Mouse (Mus musculus) naive thymus-derived CD4-positive, alpha-beta T cell, adult 5 months (primary cell): ENCODE measurements around the gene Foxe1. TPM values are rescaled to one million over a fixed set of nuclear protein-coding genes. Genes with fewer than 3 reads are reported as not detected.

Experiments used
- polyA plus RNA-seq: library from polyadenylated mRNA; unstranded; fragments of 100-300 nt; shearing (Covaris generic); gene quantifications from one replicate; pipeline ENCODE4 v1.2.1, GENCODE M21; 2017

Gene Foxe1
- not detected for polyA plus RNA-seq

GRCm38 (mm10) chr4:46343596-46344260 is at the start of gene Foxe1:
Gene Foxe1 (plus strand): TSS chr4:46343609.

DNA sequence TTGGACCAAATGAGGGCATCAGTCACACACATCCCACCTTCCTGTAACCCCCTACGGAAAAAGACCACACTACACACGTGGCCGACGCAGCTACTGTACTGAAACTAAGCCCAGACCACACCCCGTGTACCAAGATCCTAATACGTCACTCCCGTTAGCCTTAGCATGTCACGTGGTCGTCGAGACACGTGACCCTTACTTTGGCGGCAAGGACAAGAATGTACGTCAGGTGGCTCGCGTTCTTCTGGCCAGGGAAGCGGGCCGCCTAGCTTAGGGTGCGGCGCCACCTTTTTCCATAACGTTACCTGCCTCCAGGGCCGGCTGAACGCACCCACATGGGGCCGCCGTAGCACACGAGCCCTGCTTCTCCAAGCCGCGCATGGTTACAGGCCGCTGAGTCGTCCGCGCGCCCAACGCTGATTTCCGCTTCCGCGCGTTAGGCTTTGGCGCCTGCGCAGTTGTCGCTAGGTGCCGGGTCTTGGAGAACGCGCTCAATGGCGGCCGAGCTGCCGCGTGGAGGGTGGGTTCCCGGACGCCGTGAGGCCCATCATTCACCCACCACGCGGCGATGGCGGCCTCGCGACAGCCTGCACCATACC is 45.7 kb downstream of the Foxe1 start, which contains the start of gene Trmo:
Trmo (minus strand) TSS at position 425 of the 599 bp plus-strand sequence.

Other genes starting within 250 kb of the Foxe1 start
- gene Ncbp1, start 205.0 kb upstream of the Foxe1 start, polyA plus RNA-seq, result 117 TPM
- gene Tstd2, start 204.9 kb upstream of the Foxe1 start, polyA plus RNA-seq, result 38.1 TPM
- gene Xpa, start 147.3 kb upstream of the Foxe1 start, polyA plus RNA-seq, result 32.1 TPM
- gene Trmo, start 45.8 kb downstream of the Foxe1 start, polyA plus RNA-seq, result 41.1 TPM
- 0.20 TPM for gene Hemgn, start 69.9 kb downstream of the Foxe1 start, polyA plus RNA-seq
- 136 TPM for gene Anp32b, start 107.3 kb downstream of the Foxe1 start, polyA plus RNA-seq
- 51.9 TPM for gene Nans, start 145.6 kb downstream of the Foxe1 start, polyA plus RNA-seq
- gene Trim14, start 192.5 kb downstream of the Foxe1 start, polyA plus RNA-seq, result 38.8 TPM